Mouse (Mus musculus): ENCODE measurements around the gene Grpel1.

DNA sequence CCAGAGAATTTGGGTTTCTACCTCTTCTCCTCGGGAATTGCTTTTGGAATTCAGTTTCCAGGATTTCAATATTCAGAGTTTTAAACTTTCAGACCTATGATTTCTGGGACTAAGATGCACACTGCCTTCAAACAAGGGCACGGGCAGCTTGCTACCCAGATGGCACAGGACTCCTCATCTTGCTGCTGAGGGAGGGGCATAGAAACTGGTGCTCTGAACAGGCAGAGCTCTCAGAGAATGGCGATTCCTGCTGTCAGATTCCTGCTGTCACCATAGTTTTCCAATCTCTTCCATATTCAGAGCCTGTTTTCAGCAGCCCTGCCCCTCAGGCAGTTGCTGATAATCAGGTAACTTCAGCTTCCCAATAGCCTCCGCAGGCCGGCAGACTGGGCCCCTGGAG lies 50.8 kb downstream of the Grpel1 start:
- no peak for TF ChIP-seq CTCF (IDR thresholded peaks at IDR 0.05; ENCODE audit: low read depth, low read length)
- no peak for TF ChIP-seq EP300 (IDR thresholded peaks at IDR 0.05; ENCODE audit: insufficient read depth, low read depth, low read length)
- no peak for TF ChIP-seq POLR2A (IDR thresholded peaks at IDR 0.05; ENCODE audit: insufficient read depth, low read length)
